Mouse (Mus musculus): ENCODE measurements around the gene Fam129a.

- TF ChIP-seq POLR2A (IDR thresholded peaks at IDR 0.05; ENCODE audit: borderline replicate concordance, extremely low read depth, low read depth, low read length) (no peak), CTCF (IDR thresholded peaks at IDR 0.05; ENCODE audit: insufficient read depth, low read length) (no peak)
These were observed 96.5 kb downstream of the Fam129a start for GRCm38 (mm10) chr1:151667351-151668074.
